Mouse (Mus musculus) hindbrain, embryonic 11.5 days (tissue): ENCODE measurements at regions not wholly inside any gene's neighbourhood (a gene's known extent, or its start where the extent isn't known, plus 50 kb on each side); places are given as distances from the start of the nearest gene placed in this dataset.

ENCODE experiments used
- ATAC-seq: fragments of 200-750 bp; cut with Nextera tagmentation; 2 replicates; pipeline ENCODE4 v1.8.0; 2017; ENCODE audit warnings: mild to moderate bottlenecking, moderate TSS enrichment, moderate library complexity; ENCODE audit not compliant: low FRiP score
- DNase-seq: peaks from one replicate; pipeline ENCODE4 v3.0.0-alpha.2; 2015; ENCODE audit warnings: low spot score
- H3K27ac ChIP-seq: fragments of 300-500 bp; sonication (generic); 2 replicates; pipeline ENCODE4 v1.5.1; 2014; ENCODE audit warnings: mild to moderate bottlenecking, low read depth, low read length
- H3K27me3 ChIP-seq: fragments of 300-500 bp; sonication (generic); 2 replicates; pipeline ENCODE4 v1.6.1; 2014; ENCODE audit warnings: mild to moderate bottlenecking, low read length, moderate library complexity, mixed read lengths; ENCODE audit not compliant: control insufficient read depth, insufficient read depth
- H3K36me3 ChIP-seq: fragments of 300-500 bp; sonication (generic); 2 replicates; pipeline ENCODE4 v1.6.1; 2014; ENCODE audit warnings: mild to moderate bottlenecking, low read length, moderate library complexity, mixed read lengths; ENCODE audit not compliant: control insufficient read depth, insufficient read depth
- H3K4me1 ChIP-seq: fragments of 300-500 bp; sonication (generic); replicated peaks from 2 replicates; pipeline ENCODE4 v1.6.1; 2014; ENCODE audit warnings: low read length, mixed read lengths; ENCODE audit not compliant: control insufficient read depth, insufficient read depth
- H3K4me2 ChIP-seq: fragments of 300-500 bp; sonication (generic); replicated peaks from 2 replicates; pipeline ENCODE4 v1.6.1; 2014; ENCODE audit warnings: mild to moderate bottlenecking, low read depth, low read length
- H3K4me3 ChIP-seq: fragments of 300-500 bp; sonication (generic); 2 replicates; pipeline ENCODE4 v1.5.1; 2014; ENCODE audit warnings: low read depth, low read length
- H3K9ac ChIP-seq: fragments of 300-500 bp; sonication (generic); 2 replicates; pipeline ENCODE4 v1.6.1; 2014; ENCODE audit warnings: low read depth, low read length
- H3K9me3 ChIP-seq: fragments of 300-500 bp; sonication (generic); 2 replicates; pipeline ENCODE4 v1.6.1; 2016; ENCODE audit warnings: low read length; ENCODE audit not compliant: control insufficient read depth
- WGBS: fragments of 180-500 bp; shearing (Covaris S2); extraction: QIAGEN DNeasy Blood & Tissue Kit; methylation state at CpG from one replicate; pipeline ENCODE4 v1.1.7; 2014; 5-methylcytosine and 5-hydroxymethylcytosine counted together

GRCm38 (mm10) chr1:77220322-77220590, 294.6 kb downstream of the Epha4 start:
- no peaks in the 10 kb centered on the region for H3K9me3 ChIP-seq
- no peak for DNase-seq
- no peak overlapping the region for H3K27ac ChIP-seq
- H3K4me3 ChIP-seq: no peak overlapping the region
- no peaks in the 10 kb centered on the region for H3K36me3 ChIP-seq
- 91% methylated on average over 1 of the region's 1 CpGs for WGBS
- no peak overlapping the region for H3K4me2 ChIP-seq
- H3K27me3 ChIP-seq: no peaks in the 10 kb centered on the region
- H3K9ac ChIP-seq: no peak overlapping the region
- H3K4me1 ChIP-seq: no peaks in the 10 kb centered on the region
- no peak for ATAC-seq

DNA sequence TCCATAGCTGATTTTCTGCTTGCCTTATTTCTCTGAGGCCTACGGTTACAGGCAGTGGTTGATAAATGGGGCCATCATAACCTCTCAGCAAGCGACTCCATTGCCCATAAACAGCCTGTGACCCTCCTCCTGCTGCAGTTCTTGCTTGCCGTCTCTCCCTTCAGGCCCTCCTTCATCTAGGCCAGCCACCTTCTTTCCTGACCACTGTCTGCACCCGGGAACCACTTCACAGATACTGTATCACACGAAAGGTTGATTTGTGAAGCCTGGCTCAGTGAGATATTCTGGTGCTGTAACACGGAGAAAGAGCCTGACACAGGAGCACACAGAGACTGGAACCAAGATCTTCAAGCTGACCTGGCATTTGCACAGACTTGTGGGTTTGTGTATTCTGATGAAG, 294.1 kb downstream of the Epha4 start:
- no peaks in the 10 kb centered on the region for H3K9me3 ChIP-seq
- 82% methylated on average over 6 of the region's 6 CpGs for WGBS
- no peak overlapping the region for H3K4me2 ChIP-seq
- no peaks in the 10 kb centered on the region for H3K4me1 ChIP-seq
- DNase-seq (no peak), ATAC-seq (no peak)
- H3K36me3 ChIP-seq: no peaks in the 10 kb centered on the region
- H3K27ac ChIP-seq: no peak overlapping the region
- no peak overlapping the region for H3K4me3 ChIP-seq
- H3K9ac ChIP-seq: no peak overlapping the region
- no peaks in the 10 kb centered on the region for H3K27me3 ChIP-seq

- H3K27me3 ChIP-seq: no peaks in the 10 kb centered on the region
- no peak overlapping the region for H3K4me2 ChIP-seq
- H3K36me3 ChIP-seq: no peaks in the 10 kb centered on the region
- DNase-seq: no peak
- H3K9ac ChIP-seq: no peak overlapping the region
- ATAC-seq: no peak
- H3K4me1 ChIP-seq: no peaks in the 10 kb centered on the region
- H3K27ac ChIP-seq: no peak overlapping the region
- 92% methylated on average over 2 of the region's 2 CpGs for WGBS
- no peak overlapping the region for H3K4me3 ChIP-seq
- no peaks in the 10 kb centered on the region for H3K9me3 ChIP-seq
Observed at GRCm38 (mm10) chr1:77221900-77222299, 293.0 kb downstream of the Epha4 start.

DNA sequence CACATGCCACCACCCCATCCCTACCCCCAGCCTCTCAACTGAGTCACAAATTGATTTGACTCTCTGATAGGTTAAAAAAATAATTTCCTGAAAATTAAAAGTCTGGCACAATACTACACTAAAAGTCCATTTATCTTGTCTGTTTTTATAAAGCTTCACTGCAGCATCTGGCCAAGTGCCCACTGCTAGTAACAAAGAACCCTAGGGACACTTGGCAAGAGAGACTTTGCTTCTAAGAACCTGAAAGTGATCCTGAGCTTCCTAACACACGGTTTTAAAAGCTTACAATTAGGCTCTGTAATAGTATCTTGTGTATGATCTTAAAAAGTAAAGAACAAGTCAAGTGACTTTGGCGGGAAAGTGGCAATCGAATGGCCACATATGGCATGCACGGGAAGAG, 288.3 kb downstream of the Epha4 start:
- H3K27me3 ChIP-seq: no peaks in the 10 kb centered on the region
- ATAC-seq (no peak), DNase-seq (no peak)
- no peaks in the 10 kb centered on the region for H3K4me1 ChIP-seq
- H3K27ac ChIP-seq: no peak overlapping the region
- H3K4me3 ChIP-seq: no peak overlapping the region
- H3K4me2 ChIP-seq: no peak overlapping the region
- 79% methylated on average over 4 of the region's 4 CpGs for WGBS
- H3K36me3 ChIP-seq: no peaks in the 10 kb centered on the region
- no peak overlapping the region for H3K9ac ChIP-seq
- no peaks in the 10 kb centered on the region for H3K9me3 ChIP-seq

- H3K27ac ChIP-seq: no peak overlapping the region
- H3K4me2 ChIP-seq: no peak overlapping the region
- WGBS: 35% methylated on average over 12 of the region's 12 CpGs
- no peaks in the 10 kb centered on the region for H3K9me3 ChIP-seq
- no peak overlapping the region for H3K4me3 ChIP-seq
- no peak for ATAC-seq
- peak; percentile 20 for DNase-seq
- H3K4me1 ChIP-seq: no peaks in the 10 kb centered on the region
- H3K27me3 ChIP-seq: no peaks in the 10 kb centered on the region
- no peak overlapping the region for H3K9ac ChIP-seq
- no peaks in the 10 kb centered on the region for H3K36me3 ChIP-seq
Observed at GRCm38 (mm10) chr1:77226991-77227515, 287.8 kb downstream of the Epha4 start.

DNA sequence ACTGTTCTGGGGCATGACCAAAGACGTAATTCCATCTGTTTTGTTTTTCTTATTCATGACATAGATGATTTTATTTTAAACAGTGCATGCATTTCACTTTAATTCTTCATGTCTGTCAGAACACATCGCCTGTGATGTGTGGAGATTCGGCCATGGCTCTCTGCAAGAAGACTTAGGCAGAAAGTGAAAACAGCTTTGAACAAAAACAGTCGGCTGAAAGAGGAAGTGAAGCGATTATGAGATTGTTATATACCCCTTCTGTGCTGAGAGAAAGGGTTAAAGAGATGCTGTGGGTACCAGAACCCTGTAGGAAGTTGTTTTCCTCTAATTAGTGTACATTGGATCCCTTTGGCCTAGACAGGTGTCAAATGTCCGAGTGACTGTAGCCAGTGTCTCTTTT, 287.1 kb downstream of the Epha4 start:
- ATAC-seq (no peak), DNase-seq (no peak)
- H3K4me2 ChIP-seq: no peak overlapping the region
- no peaks in the 10 kb centered on the region for H3K27me3 ChIP-seq
- H3K36me3 ChIP-seq: no peaks in the 10 kb centered on the region
- no peak overlapping the region for H3K9ac ChIP-seq
- no peaks in the 10 kb centered on the region for H3K9me3 ChIP-seq
- no peak overlapping the region for H3K4me3 ChIP-seq
- WGBS: 62% methylated on average over 6 of the region's 6 CpGs
- no peak overlapping the region for H3K27ac ChIP-seq
- no peaks in the 10 kb centered on the region for H3K4me1 ChIP-seq

- H3K4me3 ChIP-seq: no peak overlapping the region
- no peaks in the 10 kb centered on the region for H3K27me3 ChIP-seq
- no peaks in the 10 kb centered on the region for H3K36me3 ChIP-seq
- no peak overlapping the region for H3K27ac ChIP-seq
- DNase-seq (no peak), ATAC-seq (no peak)
- no peaks in the 10 kb centered on the region for H3K4me1 ChIP-seq
- WGBS: 91% methylated on average over 4 of the region's 4 CpGs
- no peaks in the 10 kb centered on the region for H3K9me3 ChIP-seq
- no peak overlapping the region for H3K4me2 ChIP-seq
- H3K9ac ChIP-seq: no peak overlapping the region
Observed at GRCm38 (mm10) chr1:77229561-77229960, 285.3 kb downstream of the Epha4 start.

GRCm38 (mm10) chr1:77233010-77233409, 281.9 kb downstream of the Epha4 start:
- Histone ChIP-seq H3K36me3 (no peaks in the 10 kb centered on the region), H3K9me3 (no peaks in the 10 kb centered on the region), H3K27me3 (no peaks in the 10 kb centered on the region), H3K9ac (no peak overlapping the region), H3K4me3 (no peak overlapping the region), H3K4me1 (no peaks in the 10 kb centered on the region), H3K4me2 (no peak overlapping the region), H3K27ac (no peak overlapping the region)
- WGBS: 76% methylated on average over 4 of the region's 4 CpGs
- ATAC-seq (no peak), DNase-seq (no peak)

- DNase-seq (no peak), ATAC-seq (no peak)
- no peaks in the 10 kb centered on the region for H3K9me3 ChIP-seq
- H3K27ac ChIP-seq: no peak overlapping the region
- 39% methylated on average over 2 of the region's 2 CpGs for WGBS
- H3K4me3 ChIP-seq: no peak overlapping the region
- H3K9ac ChIP-seq: no peak overlapping the region
- no peaks in the 10 kb centered on the region for H3K36me3 ChIP-seq
- H3K4me1 ChIP-seq: no peaks in the 10 kb centered on the region
- no peak overlapping the region for H3K4me2 ChIP-seq
- no peaks in the 10 kb centered on the region for H3K27me3 ChIP-seq
Observed at GRCm38 (mm10) chr1:77244642-77245041, 270.2 kb downstream of the Epha4 start.
